Mouse (Mus musculus) lung, adult 2 months (tissue): ENCODE data around the gene Smarca2. TPM values are rescaled to one million over a fixed set of nuclear protein-coding genes. Genes with fewer than 3 reads are reported as not detected.

ENCODE experiments used
- DNase-seq: peaks from one replicate; pipeline ENCODE4 v3.0.0; 2022
- H3K4me1 ChIP-seq: fragments of 200-500 bp; 2 replicates; pipeline ENCODE4 v1.6.1; 2011; ENCODE audit warnings: low read length; ENCODE audit not compliant: control insufficient read depth, insufficient read depth
- H3K4me3 ChIP-seq: fragments of 200-500 bp; replicated peaks from 2 replicates; pipeline ENCODE3; 2011; ENCODE audit warnings: low read depth, mild to moderate bottlenecking, control low read depth, low read length; ENCODE audit errors: extremely low read depth
- CTCF ChIP-seq: fragments of 200-500 bp; IDR thresholded peaks from 2 replicates; pipeline ENCODE4 v1.5.1; 2011; ENCODE audit warnings: mild to moderate bottlenecking, low read length, control low read depth; ENCODE audit not compliant: insufficient read depth
- POLR2A ChIP-seq: fragments of 200-500 bp; IDR thresholded peaks from 2 replicates; pipeline ENCODE4 v1.6.1; 2011; ENCODE audit warnings: low read depth, mild to moderate bottlenecking, control low read depth, low read length, borderline replicate concordance; ENCODE audit errors: extremely low read depth
- WGBS: fragments of 180-500 bp; shearing (Covaris S2); methylation state at CpG from one replicate; pipeline ENCODE4 v1.1.7; 2018; 5-methylcytosine and 5-hydroxymethylcytosine counted together
- polyA plus RNA-seq: library from polyadenylated mRNA; depleted of rRNA; stranded (reverse); fragments of >200 nt; gene quantifications from 2 replicates; pipeline ENCODE4 v1.2.3, GENCODE M21; 2012

Smarca2 gene
- polyA plus RNA-seq, 1 experiment: 78.9 TPM

- WGBS: 89% methylated on average over 4 of the region's 4 CpGs
- Histone ChIP-seq H3K4me1 (no peaks in the 10 kb centered on the region), H3K4me3 (no peak overlapping the region)
- TF ChIP-seq CTCF (no peak), POLR2A (no peak)
- no peak for DNase-seq
Observed at GRCm38 (mm10) chr19:26682130-26682529, 77.3 kb downstream of the Smarca2 start.

- no peak for DNase-seq
- Histone ChIP-seq H3K4me3 (no peak overlapping the region), H3K4me1 (no peaks in the 10 kb centered on the region)
- TF ChIP-seq CTCF: no peak
- TF ChIP-seq POLR2A: no peak
- WGBS: 80% methylated on average over 2 of the region's 2 CpGs
Observed at GRCm38 (mm10) chr19:26682731-26683130, 77.9 kb downstream of the Smarca2 start.

- Histone ChIP-seq H3K4me3 (no peak overlapping the region), H3K4me1 (no peaks in the 10 kb centered on the region)
- WGBS: 88% methylated on average over 8 of the region's 8 CpGs
- no peak for TF ChIP-seq POLR2A
- no peak for TF ChIP-seq CTCF
- no peak for DNase-seq
Observed at GRCm38 (mm10) chr19:26683731-26684130, 78.9 kb downstream of the Smarca2 start.

GRCm38 (mm10) chr19:26690516-26690915 is 85.7 kb downstream of the Smarca2 start:
- no peak for DNase-seq
- H3K4me1 ChIP-seq: peaks cover 5% of the 10 kb centered on the region; the same call in 1 of the 2 replicates
- no peak overlapping the region for H3K4me3 ChIP-seq
- WGBS: 88% methylated on average over 4 of the region's 4 CpGs
- TF ChIP-seq CTCF (no peak), POLR2A (no peak)

GRCm38 (mm10) chr19:26697107-26697506 is 92.3 kb downstream of the Smarca2 start:
- 47% methylated on average over 4 of the region's 4 CpGs for WGBS
- no peak overlapping the region for H3K4me3 ChIP-seq
- peaks cover 5% of the 10 kb centered on the region; the same call in 1 of the 2 replicates for H3K4me1 ChIP-seq
- DNase-seq: no peak
- TF ChIP-seq POLR2A (no peak), CTCF (no peak)

- DNase-seq: no peak
- TF ChIP-seq CTCF (no peak), POLR2A (no peak)
- Histone ChIP-seq H3K4me3 (no peak overlapping the region), H3K4me1 (peaks cover 7% of the 10 kb centered on the region)
- WGBS: 82% methylated on average over 10 of the region's 10 CpGs
Observed at GRCm38 (mm10) chr19:26704545-26705209, 99.8 kb downstream of the Smarca2 start.

- DNase-seq: no peak
- H3K4me3 ChIP-seq: no peak overlapping the region
- 42% methylated on average over 5 of the region's 5 CpGs for WGBS
- TF ChIP-seq CTCF: no peak
- no peak for TF ChIP-seq POLR2A
- peaks cover 7% of the 10 kb centered on the region for H3K4me1 ChIP-seq
Observed at GRCm38 (mm10) chr19:26706910-26707309, 102.1 kb downstream of the Smarca2 start.

GRCm38 (mm10) chr19:26709095-26709494 is 104.2 kb downstream of the Smarca2 start:
- no peak for TF ChIP-seq POLR2A
- no peak for TF ChIP-seq CTCF
- peaks cover 7% of the 10 kb centered on the region for H3K4me1 ChIP-seq
- WGBS: 37% methylated on average over 12 of the region's 12 CpGs
- H3K4me3 ChIP-seq: no peak overlapping the region
- no peak for DNase-seq

- no peak for DNase-seq
- Histone ChIP-seq H3K4me3 (no peak overlapping the region), H3K4me1 (peaks cover 5% of the 10 kb centered on the region)
- TF ChIP-seq POLR2A: no peak
- TF ChIP-seq CTCF: no peak
- WGBS: 60% methylated on average over 2 of the region's 2 CpGs
Observed at GRCm38 (mm10) chr19:26711268-26711667, 106.4 kb downstream of the Smarca2 start.

- DNase-seq: no peak
- H3K4me3 ChIP-seq: no peak overlapping the region
- TF ChIP-seq CTCF (no peak), POLR2A (no peak)
- H3K4me1 ChIP-seq: no peaks in the 10 kb centered on the region
- 55% methylated on average over 9 of the region's 9 CpGs for WGBS
Observed at GRCm38 (mm10) chr19:26716217-26716616, 111.4 kb downstream of the Smarca2 start.

GRCm38 (mm10) chr19:26718221-26718620 is 113.4 kb downstream of the Smarca2 start:
- no peaks in the 10 kb centered on the region for H3K4me1 ChIP-seq
- DNase-seq: peak; percentile 69
- H3K4me3 ChIP-seq: no peak overlapping the region
- WGBS: 11% methylated on average over 6 of the region's 6 CpGs
- TF ChIP-seq POLR2A (no peak), CTCF (peak; percentile 32; the same call in 1 of the 2 replicates)
